ENCODE assay signal across 10 mouse cellular contexts in the genomic region with DNA sequence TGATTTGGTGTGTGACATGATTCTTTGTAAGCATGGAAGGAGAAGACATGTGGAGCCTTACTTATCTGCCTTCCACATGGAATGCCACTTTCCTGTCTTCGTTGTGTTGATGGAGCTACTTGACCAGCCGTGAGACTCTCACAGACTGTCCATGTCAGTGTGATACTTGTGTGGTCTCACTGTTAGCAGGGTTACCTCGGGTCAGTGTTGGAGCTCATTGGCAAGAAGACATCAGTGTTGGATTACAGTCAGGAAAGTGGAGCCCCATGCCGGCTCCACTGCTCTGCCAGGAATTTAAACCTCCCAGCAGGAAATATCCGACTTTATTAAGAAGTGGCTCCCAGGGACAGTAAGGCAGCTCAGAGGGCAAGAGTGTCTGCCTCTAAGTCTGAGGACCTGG.
DNase-seq lines count a peak whose midpoint lies in the region; ATAC-seq and TF ChIP-seq lines count a peak whose summit lies in the region.
"Had no signal": no experiment of that assay in that cellular context is flagged by ENCODE, and none has a peak within 500 bp of the region (broad histone marks: within the 10 kb centered on the region; RNA-seq: fewer than 3 reads in every experiment).

No protein-coding gene starts in this region.

- TF ChIP-seq POLR2A in cerebellum, adult 2 months (IDR thresholded peaks at IDR 0.05; ENCODE audit: borderline replicate concordance, insufficient read depth, low read length): no peak

- peaks cover 64% of the 10 kb centered on the region for H3K36me3 ChIP-seq in liver, embryonic 12.5 days

- DNase-seq in left cerebral cortex, postnatal 4 days: peak; percentile 20
- no peak for DNase-seq in left cerebral cortex, adult 8-10 months (ENCODE audit: low spot score in 2 of 2)
- DNase-seq in cerebellum, adult 2 months: peak; percentile 29 to 55
- peak; percentile 18 for DNase-seq in gastrocnemius, postnatal 10 days
- no peak for DNase-seq in adrenal gland, postnatal 25 days
- DNase-seq in ovary, postnatal 36 days (ENCODE audit: low spot score): no peak
- DNase-seq in layer of hippocampus, adult 11-12 months (ENCODE audit: low spot score): no peak
- DNase-seq: adrenal gland, adult 8-10 months had no signal

- no peak overlapping the region for H3K27ac ChIP-seq in cerebellum, adult 2 months (ENCODE audit: insufficient read depth, low read length)
- H3K27ac ChIP-seq in liver, embryonic 12.5 days: peak overlapping the region; percentile 98
- H3K27ac ChIP-seq: embryonic facial prominence, embryonic 15.5 days had no signal

- WGBS in cerebellum, adult 2 months: 9% methylated on average over 5 of the region's 5 CpGs
- WGBS in liver, embryonic 12.5 days (ENCODE audit: insufficient replicate concordance): 31% methylated on average over 5 of the region's 5 CpGs

- H3K4me2 ChIP-seq in liver, embryonic 12.5 days: peak overlapping the region; percentile 76
- H3K4me2 ChIP-seq: embryonic facial prominence, embryonic 15.5 days had no signal

- peak; percentile 70 for ATAC-seq in liver, embryonic 12.5 days

- no peaks in the 10 kb centered on the region for H3K27me3 ChIP-seq in cerebellum, adult 2 months (ENCODE audit: control insufficient read depth, insufficient read depth, low read length)
- no peaks in the 10 kb centered on the region for H3K27me3 ChIP-seq in liver, embryonic 12.5 days (replicated peaks)
- H3K27me3 ChIP-seq: embryonic facial prominence, embryonic 15.5 days had no signal

- intact Hi-C loops in left cerebral cortex, postnatal 4 days (cut with DNase I): no loop called here

- no peak overlapping the region for H3K4me3 ChIP-seq in cerebellum, adult 2 months (replicated peaks; ENCODE audit: insufficient read depth, low read depth, low read length)
- H3K4me3 ChIP-seq in liver, embryonic 12.5 days: peak overlapping the region; percentile 63
- H3K4me3 ChIP-seq: embryonic facial prominence, embryonic 15.5 days had no signal

- H3K9ac ChIP-seq in liver, embryonic 12.5 days: peak overlapping the region; percentile 76
- H3K9ac ChIP-seq: embryonic facial prominence, embryonic 15.5 days had no signal

- TF ChIP-seq CTCF in cerebellum, adult 2 months (IDR thresholded peaks at IDR 0.05; ENCODE audit: borderline replicate concordance, insufficient read depth, low read depth, low read length): no peak

- no peaks in the 10 kb centered on the region for H3K9me3 ChIP-seq in liver, embryonic 12.5 days (replicated peaks)
- H3K9me3 ChIP-seq: embryonic facial prominence, embryonic 15.5 days had no signal

- H3K4me1 ChIP-seq in cerebellum, adult 2 months (ENCODE audit: control insufficient read depth, insufficient read depth, low read length): peaks cover 13% of the 10 kb centered on the region
- peaks cover 62% of the 10 kb centered on the region for H3K4me1 ChIP-seq in liver, embryonic 12.5 days

Comparison
In these comparisons a context has a peak if more than half of its experiments do, and no peak if none do; other contexts are left out.
1. DNase-seq: peak in left cerebral cortex, postnatal 4 days (single experiment), cerebellum, adult 2 months (2 of 2) and gastrocnemius, postnatal 10 days (single experiment); none in left cerebral cortex, adult 8-10 months (0 of 2), adrenal gland, postnatal 25 days (single experiment), ovary, postnatal 36 days (single experiment) and layer of hippocampus, adult 11-12 months (single experiment).